Mouse (Mus musculus): ENCODE results near the gene Cc2d1a. TPM values are rescaled to one million over a fixed set of nuclear protein-coding genes. Genes with fewer than 3 reads are reported as not detected.

Gene Cc2d1a
- polyA plus RNA-seq, 1 experiment from 2014 or later, result 11.9 TPM

MicroRNAs encoded within 50 kb of the gene (microRNA counts, 519-probe panel; counts per million panel counts)
- microRNA mmu-miR-181c (2,700 counts per million, percentile 63 among the panel's probes with 10 or more counts), microRNA mmu-miR-709 (2,054 counts per million, percentile 24 among the panel's probes with 10 or more counts)

Small RNA genes lying within 50 kb of the gene (microRNA-seq; reads per million reads assigned to microRNA genes)
- not detected for gene Gm25110
- gene Mir181c, result 3,201 reads per million, percentile 89 among the genes with 10 or more reads in this experiment
- 2,477 reads per million, percentile 85 among the genes with 10 or more reads in this experiment for gene Mir181d
- gene Mir709, result not detected

Other genes with a start within 250 kb of the Cc2d1a start
- 7.1 and 10.7 TPM in 2 replicates for gene Adgrl1, start 247.8 kb downstream of the Cc2d1a start, polyA plus RNA-seq (2015; fragmentation: Nextera tagmentation; extraction: Ambion mirVana)
- gene Gm10644, start 192.7 kb downstream of the Cc2d1a start, polyA plus RNA-seq (2015; fragmentation: Nextera tagmentation; extraction: Ambion mirVana), result 0.76 and 0.93 TPM in 2 replicates
- 55.8 and 63.3 TPM in 2 replicates for gene Asf1b, start 192.4 kb downstream of the Cc2d1a start, polyA plus RNA-seq (2015; fragmentation: Nextera tagmentation; extraction: Ambion mirVana)
- 246 and 260 TPM in 2 replicates for gene Prkaca, start 174.9 kb downstream of the Cc2d1a start, polyA plus RNA-seq (2015; fragmentation: Nextera tagmentation; extraction: Ambion mirVana)
- gene Samd1, start 150.3 kb downstream of the Cc2d1a start, polyA plus RNA-seq (2015; fragmentation: Nextera tagmentation; extraction: Ambion mirVana), result 5.6 and 5.9 TPM in 2 replicates
- gene 1700067K01Rik, start 146.4 kb downstream of the Cc2d1a start, polyA plus RNA-seq (2015; fragmentation: Nextera tagmentation; extraction: Ambion mirVana), result 0.74 and 0.90 TPM in 2 replicates
- 0.31 and 0.57 TPM in 2 replicates for gene 2210011C24Rik, start 135.8 kb downstream of the Cc2d1a start, polyA plus RNA-seq (2015; fragmentation: Nextera tagmentation; extraction: Ambion mirVana)
- 1.2 and 1.9 TPM in 2 replicates for gene Palm3, start 126.5 kb downstream of the Cc2d1a start, polyA plus RNA-seq (2015; fragmentation: Nextera tagmentation; extraction: Ambion mirVana)
- gene Il27ra, start 105.3 kb downstream of the Cc2d1a start, polyA plus RNA-seq (2015; fragmentation: Nextera tagmentation; extraction: Ambion mirVana), result 5.4 and 6.6 TPM in 2 replicates
- gene Rln3, start 102.9 kb downstream of the Cc2d1a start, polyA plus RNA-seq (2015; fragmentation: Nextera tagmentation; extraction: Ambion mirVana), result 0.39 TPM in 1 of 2 replicates, not detected in the other
- gene Gm10643, start 82.8 kb downstream of the Cc2d1a start, polyA plus RNA-seq (2015; fragmentation: Nextera tagmentation; extraction: Ambion mirVana), result 0.71 and 1.3 TPM in 2 replicates
- gene Rfx1, start 81.1 kb downstream of the Cc2d1a start, polyA plus RNA-seq (2015; fragmentation: Nextera tagmentation; extraction: Ambion mirVana), result 4.5 and 7.4 TPM in 2 replicates
- gene Dcaf15, start 43.2 kb downstream of the Cc2d1a start, polyA plus RNA-seq (2015; fragmentation: Nextera tagmentation; extraction: Ambion mirVana), result 4.6 and 6.8 TPM in 2 replicates
- 0.04 and 0.29 TPM in 2 replicates for gene Podnl1, start 21.9 kb downstream of the Cc2d1a start, polyA plus RNA-seq (2015; fragmentation: Nextera tagmentation; extraction: Ambion mirVana)
- gene 4930432K21Rik, start 89 bp upstream of the Cc2d1a start, polyA plus RNA-seq (2015; fragmentation: Nextera tagmentation; extraction: Ambion mirVana), result 0.60 and 0.77 TPM in 2 replicates
- 1.4 and 1.6 TPM in 2 replicates for gene Nanos3, start 37.3 kb upstream of the Cc2d1a start, polyA plus RNA-seq (2015; fragmentation: Nextera tagmentation; extraction: Ambion mirVana)
- 7.6 and 9.7 TPM in 2 replicates for gene Zswim4, start 89.1 kb upstream of the Cc2d1a start, polyA plus RNA-seq (2015; fragmentation: Nextera tagmentation; extraction: Ambion mirVana)
- 290 and 291 TPM in 2 replicates for gene D8Ertd738e, start 101.8 kb upstream of the Cc2d1a start, polyA plus RNA-seq (2015; fragmentation: Nextera tagmentation; extraction: Ambion mirVana)
- gene Mri1, start 109.4 kb upstream of the Cc2d1a start, polyA plus RNA-seq (2015; fragmentation: Nextera tagmentation; extraction: Ambion mirVana), result 36.1 and 42.7 TPM in 2 replicates
- gene Ccdc130, start 122.4 kb upstream of the Cc2d1a start, polyA plus RNA-seq (2015; fragmentation: Nextera tagmentation; extraction: Ambion mirVana), result 15.2 and 15.7 TPM in 2 replicates
- 7.2 and 8.3 TPM in 2 replicates for gene Cacna1a, start 240.5 kb upstream of the Cc2d1a start, polyA plus RNA-seq (2015; fragmentation: Nextera tagmentation; extraction: Ambion mirVana)

All from heart, embryonic 15.5 days (tissue).